Comparison of ENCODE assay signal across 12 mouse cellular contexts in genomic region chr11:71512271-71513066, GRCm38 (mm10).
DNase-seq lines count a peak whose midpoint lies in the region; ATAC-seq lines count a peak whose summit lies in the region.
"Had no signal": no experiment of that assay in that cellular context is flagged by ENCODE, and none has a peak within 500 bp of the region (broad histone marks: within the 10 kb centered on the region; RNA-seq: fewer than 3 reads in every experiment).

No protein-coding gene starts in this region.

- H3K9me3 ChIP-seq in heart, embryonic 11.5 days (replicated peaks; ENCODE audit: control insufficient read depth, low read length), result no peaks in the 10 kb centered on the region
- H3K9me3 ChIP-seq in lung, embryonic 16.5 days (ENCODE audit: control insufficient read depth, low read length), result no peaks in the 10 kb centered on the region

- DNase-seq in heart, adult 18-20 months, result peak; percentile 19 to 61
- DNase-seq in R1 (ENCODE audit: low read depth, low spot score), result peak; percentile 91
- DNase-seq in heart, postnatal 10 days, result peak; percentile 9 to 11
- no peak for DNase-seq in frontal cortex, postnatal 36 days (ENCODE audit: low spot score in 2 of 2)
- DNase-seq in adrenal gland, postnatal 36 days, result no peak
- DNase-seq in gastrocnemius, postnatal 10 days, result no peak
- DNase-seq: adrenal gland, postnatal 25 days; gastrocnemius, postnatal 36 days; right cerebral cortex, postnatal 4 days had no signal

- 73% methylated on average over 15 of the region's 15 CpGs for WGBS in heart, embryonic 11.5 days (ENCODE audit: insufficient replicate concordance)
- WGBS in lung, embryonic 16.5 days, result 59% methylated on average over 15 of the region's 15 CpGs

- no peaks in the 10 kb centered on the region for H3K36me3 ChIP-seq in heart, embryonic 11.5 days (ENCODE audit: control insufficient read depth, insufficient read depth, low read length)
- no peaks in the 10 kb centered on the region for H3K36me3 ChIP-seq in lung, embryonic 16.5 days (ENCODE audit: control insufficient read depth, insufficient read depth, low read length)

- H3K9ac ChIP-seq in heart, embryonic 11.5 days (ENCODE audit: low read depth, low read length), result no peak overlapping the region
- H3K9ac ChIP-seq in lung, embryonic 16.5 days (ENCODE audit: low read length), result no peak overlapping the region

- no peak overlapping the region for H3K4me2 ChIP-seq in heart, embryonic 11.5 days
- no peak overlapping the region for H3K4me2 ChIP-seq in lung, embryonic 16.5 days (ENCODE audit: low read depth, low read length)

- no peak for ATAC-seq in heart, embryonic 11.5 days (replicated peaks; ENCODE audit: insufficient number of reproducible peaks, low FRiP score, low TSS enrichment)
- ATAC-seq in lung, embryonic 16.5 days (ENCODE audit: low read depth), result peak; percentile 23; the same call in 1 of the 2 replicates
- ATAC-seq: intestine, postnatal 0 days had no signal

- H3K4me3 ChIP-seq in heart, embryonic 11.5 days (ENCODE audit: low read depth, low read length), result no peak overlapping the region
- H3K4me3 ChIP-seq in lung, embryonic 16.5 days (ENCODE audit: low read length), result no peak overlapping the region

- intact Hi-C loops in heart, postnatal 10 days (cut with DNase I), result no loop called here

- no peaks in the 10 kb centered on the region for H3K27me3 ChIP-seq in heart, embryonic 11.5 days (ENCODE audit: control insufficient read depth, insufficient read depth, low read length)
- H3K27me3 ChIP-seq in lung, embryonic 16.5 days (ENCODE audit: control insufficient read depth, insufficient read depth, low read depth, low read length), result no peaks in the 10 kb centered on the region

- H3K27ac ChIP-seq in heart, embryonic 11.5 days (ENCODE audit: low read depth, low read length), result no peak overlapping the region
- H3K27ac ChIP-seq in lung, embryonic 16.5 days (ENCODE audit: low read length), result no peak overlapping the region

- H3K4me1 ChIP-seq in heart, embryonic 11.5 days (ENCODE audit: control insufficient read depth, insufficient read depth, low read length), result no peaks in the 10 kb centered on the region
- no peaks in the 10 kb centered on the region for H3K4me1 ChIP-seq in lung, embryonic 16.5 days (replicated peaks; ENCODE audit: control insufficient read depth, insufficient read depth, low read length)

Comparison
In these comparisons a context has a peak if more than half of its experiments do, and no peak if none do; other contexts are left out.
1. DNase-seq: peak in heart, adult 18-20 months (2 of 2), R1 (single experiment) and heart, postnatal 10 days (2 of 2); none in frontal cortex, postnatal 36 days (0 of 2), adrenal gland, postnatal 36 days (0 of 2) and gastrocnemius, postnatal 10 days (single experiment).